Mouse (Mus musculus): Measurements from ENCODE around the gene Bach2. TPM values are rescaled to one million over a fixed set of nuclear protein-coding genes. Genes with fewer than 3 reads are reported as not detected.

The Bach2 gene
- polyA plus RNA-seq, 1 experiment from 2014 or later, result 5.9 TPM

DNA sequence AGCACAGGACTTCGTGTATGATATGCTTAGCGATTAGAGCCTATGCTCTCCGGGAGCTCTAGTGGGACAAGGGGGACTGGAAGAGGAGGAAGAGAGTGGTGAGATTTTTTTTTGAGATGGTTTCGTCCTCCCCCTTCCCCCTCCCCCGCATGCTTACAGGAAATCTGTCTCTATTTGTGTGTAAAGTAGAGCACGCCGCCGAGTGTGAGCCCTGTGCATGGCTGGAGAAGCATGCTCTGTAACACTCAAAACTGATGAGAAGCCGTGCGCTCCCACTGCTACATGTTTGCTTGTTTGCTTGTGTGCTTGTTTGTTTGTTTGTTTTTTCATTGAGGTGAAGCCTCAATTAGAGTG lies 25.1 kb downstream of the Bach2 start:
- no peak for DNase-seq (ENCODE audit: low spot score)
- H3K27ac ChIP-seq, result 0 out of 2 replicates have a peak overlapping the region, but pooled peaks have one; percentile 5

GRCm38 (mm10) chr4:32264892-32265291 lies 26.3 kb downstream of the Bach2 start:
- ATAC-seq (replicated peaks; ENCODE audit: low FRiP score, low read depth), result no peak
- H3K4me3 ChIP-seq (replicated peaks; ENCODE audit: low read depth, low read length), result no peak overlapping the region
- no peak overlapping the region for H3K27ac ChIP-seq
- H3K27me3 ChIP-seq (ENCODE audit: insufficient read depth, low read length), result no peaks in the 10 kb centered on the region
- no peak overlapping the region for H3K4me2 ChIP-seq (ENCODE audit: low read length)
- WGBS, result 72% methylated on average over 8 of the region's 8 CpGs
- no peaks in the 10 kb centered on the region for H3K4me1 ChIP-seq (replicated peaks; ENCODE audit: insufficient read depth, low read length)
- no peaks in the 10 kb centered on the region for H3K9me3 ChIP-seq (replicated peaks; ENCODE audit: low read length)
- H3K9ac ChIP-seq (ENCODE audit: low read depth, low read length), result no peak overlapping the region
- no peaks in the 10 kb centered on the region for H3K36me3 ChIP-seq (ENCODE audit: insufficient read depth, low read length)
- TF ChIP-seq CTCF (IDR thresholded peaks at IDR 0.05; ENCODE audit: low read depth), result no peak
- DNase-seq (ENCODE audit: low spot score), result no peak

More for the DNA sequence above, 25.1 kb downstream of the Bach2 start:
- 58% methylated on average over 10 of the region's 10 CpGs for WGBS
- TF ChIP-seq CTCF (IDR thresholded peaks at IDR 0.05; ENCODE audit: low read depth), result no peak
- Histone ChIP-seq H3K9me3 (replicated peaks; ENCODE audit: low read length) (no peaks in the 10 kb centered on the region), H3K4me3 (replicated peaks; ENCODE audit: low read depth, low read length) (no peak overlapping the region), H3K36me3 (ENCODE audit: insufficient read depth, low read length) (no peaks in the 10 kb centered on the region), H3K9ac (ENCODE audit: low read depth, low read length) (no peak overlapping the region), H3K4me2 (ENCODE audit: low read length) (no peak overlapping the region), H3K4me1 (replicated peaks; ENCODE audit: insufficient read depth, low read length) (no peaks in the 10 kb centered on the region), H3K27me3 (ENCODE audit: insufficient read depth, low read length) (no peaks in the 10 kb centered on the region)
- ATAC-seq (replicated peaks; ENCODE audit: low FRiP score, low read depth), result no peak

DNA sequence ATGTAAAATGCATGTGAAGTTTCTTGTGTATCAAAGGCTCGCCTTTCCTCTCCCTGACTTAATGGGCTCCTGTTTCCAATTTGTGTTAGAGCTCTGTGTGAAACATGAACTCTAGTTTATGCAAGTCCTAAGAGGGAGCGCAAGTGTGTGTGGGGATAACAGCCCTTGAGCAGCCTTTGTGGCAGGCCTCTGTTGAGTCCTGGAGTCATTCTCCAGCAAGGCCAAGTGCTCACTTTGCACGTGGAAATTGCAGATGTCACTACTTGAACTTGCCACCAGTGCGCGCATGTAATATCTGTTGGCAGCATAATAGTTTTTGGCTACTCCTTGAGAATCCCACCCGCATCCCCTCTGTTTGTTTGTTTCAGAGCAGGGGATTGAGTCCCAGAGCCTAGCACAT lies 28.1 kb downstream of the Bach2 start:
- no peaks in the 10 kb centered on the region for H3K9me3 ChIP-seq (replicated peaks; ENCODE audit: low read length)

GRCm38 (mm10) chr4:32268042-32268441 lies 29.4 kb downstream of the Bach2 start:
- H3K27me3 ChIP-seq (ENCODE audit: insufficient read depth, low read length), result no peaks in the 10 kb centered on the region
- DNase-seq (ENCODE audit: low spot score) (no peak), ATAC-seq (replicated peaks; ENCODE audit: low FRiP score, low read depth) (no peak)
- 72% methylated on average over 1 of the region's 1 CpGs for WGBS
- H3K36me3 ChIP-seq (ENCODE audit: insufficient read depth, low read length), result no peaks in the 10 kb centered on the region
- H3K4me1 ChIP-seq (replicated peaks; ENCODE audit: insufficient read depth, low read length), result no peaks in the 10 kb centered on the region
- no peak overlapping the region for H3K27ac ChIP-seq
- no peaks in the 10 kb centered on the region for H3K9me3 ChIP-seq (replicated peaks; ENCODE audit: low read length)
- H3K4me3 ChIP-seq (replicated peaks; ENCODE audit: low read depth, low read length), result no peak overlapping the region
- TF ChIP-seq CTCF (IDR thresholded peaks at IDR 0.05; ENCODE audit: low read depth), result no peak
- no peak overlapping the region for H3K9ac ChIP-seq (ENCODE audit: low read depth, low read length)
- no peak overlapping the region for H3K4me2 ChIP-seq (ENCODE audit: low read length)

More for the DNA sequence above, 28.1 kb downstream of the Bach2 start:
- ATAC-seq (replicated peaks; ENCODE audit: low FRiP score, low read depth) (no peak), DNase-seq (ENCODE audit: low spot score) (peak; percentile 40)
- Histone ChIP-seq H3K27me3 (ENCODE audit: insufficient read depth, low read length) (no peaks in the 10 kb centered on the region), H3K9ac (ENCODE audit: low read depth, low read length) (no peak overlapping the region), H3K4me2 (ENCODE audit: low read length) (no peak overlapping the region), H3K27ac (no peak overlapping the region), H3K36me3 (ENCODE audit: insufficient read depth, low read length) (no peaks in the 10 kb centered on the region), H3K4me3 (replicated peaks; ENCODE audit: low read depth, low read length) (no peak overlapping the region), H3K4me1 (replicated peaks; ENCODE audit: insufficient read depth, low read length) (no peaks in the 10 kb centered on the region)
- no peak for TF ChIP-seq CTCF (IDR thresholded peaks at IDR 0.05; ENCODE audit: low read depth)
- 70% methylated on average over 6 of the region's 6 CpGs for WGBS

DNA sequence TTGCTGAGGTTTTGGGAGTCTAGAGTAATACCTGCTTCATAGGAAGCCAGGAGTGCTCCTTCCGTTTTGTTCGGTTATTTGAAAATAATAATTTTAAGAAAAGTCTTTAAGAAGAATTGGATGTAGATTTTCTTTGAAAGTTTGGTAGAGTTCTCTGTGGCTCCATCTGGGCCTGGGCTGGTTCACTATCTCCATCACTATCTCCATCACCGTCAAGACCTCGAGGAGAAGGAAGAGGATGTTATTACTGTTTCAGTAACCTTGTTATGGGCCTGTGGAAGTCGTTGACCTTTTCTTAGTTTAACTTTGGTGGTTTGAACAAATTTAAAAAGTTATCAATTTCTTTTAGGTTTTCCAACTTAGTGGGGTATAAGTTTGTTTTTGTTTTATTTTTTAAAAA lies 33.8 kb downstream of the Bach2 start:
- Histone ChIP-seq H3K4me1 (replicated peaks; ENCODE audit: insufficient read depth, low read length) (no peaks in the 10 kb centered on the region), H3K9me3 (replicated peaks; ENCODE audit: low read length) (no peaks in the 10 kb centered on the region), H3K4me3 (replicated peaks; ENCODE audit: low read depth, low read length) (no peak overlapping the region), H3K4me2 (ENCODE audit: low read length) (no peak overlapping the region), H3K27ac (no peak overlapping the region), H3K27me3 (ENCODE audit: insufficient read depth, low read length) (no peaks in the 10 kb centered on the region), H3K36me3 (ENCODE audit: insufficient read depth, low read length) (no peaks in the 10 kb centered on the region), H3K9ac (ENCODE audit: low read depth, low read length) (no peak overlapping the region)
- ATAC-seq (replicated peaks; ENCODE audit: low FRiP score, low read depth) (no peak), DNase-seq (ENCODE audit: low spot score) (no peak)
- 78% methylated on average over 5 of the region's 5 CpGs for WGBS
- TF ChIP-seq CTCF (IDR thresholded peaks at IDR 0.05; ENCODE audit: low read depth), result no peak

DNA sequence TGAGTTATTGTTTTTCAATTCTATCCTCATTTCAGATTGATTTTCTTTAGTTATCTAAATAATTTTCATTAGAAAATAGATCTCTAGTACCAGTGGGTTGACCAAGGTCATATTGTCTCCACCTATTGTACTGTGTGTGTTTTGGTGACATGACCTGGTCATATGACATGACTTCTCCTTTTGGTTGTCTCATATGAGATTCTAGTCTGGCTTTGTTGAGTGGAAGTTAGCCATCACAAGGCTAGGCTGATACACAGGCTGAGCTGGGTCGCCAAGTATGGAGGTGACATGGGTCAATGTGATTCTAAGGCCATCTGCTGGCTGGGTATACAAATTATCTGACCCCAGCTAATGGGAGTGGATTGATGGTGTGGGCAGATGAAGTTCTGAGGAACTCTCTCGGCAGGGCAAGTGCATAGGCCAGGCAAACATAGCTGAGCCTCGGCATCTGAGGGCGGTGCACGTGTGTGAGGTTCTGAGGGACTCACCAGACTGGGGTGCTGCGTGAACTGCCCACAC lies 36.2 kb downstream of the Bach2 start:
- Histone ChIP-seq H3K9ac (ENCODE audit: low read depth, low read length) (no peak overlapping the region), H3K27me3 (ENCODE audit: insufficient read depth, low read length) (no peaks in the 10 kb centered on the region), H3K36me3 (ENCODE audit: insufficient read depth, low read length) (no peaks in the 10 kb centered on the region), H3K4me2 (ENCODE audit: low read length) (no peak overlapping the region), H3K27ac (no peak overlapping the region), H3K4me1 (replicated peaks; ENCODE audit: insufficient read depth, low read length) (no peaks in the 10 kb centered on the region), H3K4me3 (replicated peaks; ENCODE audit: low read depth, low read length) (no peak overlapping the region), H3K9me3 (replicated peaks; ENCODE audit: low read length) (no peaks in the 10 kb centered on the region)
- no peak for ATAC-seq (replicated peaks; ENCODE audit: low FRiP score, low read depth)
- DNase-seq (ENCODE audit: low spot score), result no peak
- 84% methylated on average over 6 of the region's 6 CpGs for WGBS
- TF ChIP-seq CTCF (IDR thresholded peaks at IDR 0.05; ENCODE audit: low read depth), result no peak

GRCm38 (mm10) chr4:32279842-32280241 lies 41.2 kb downstream of the Bach2 start:
- DNase-seq (ENCODE audit: low spot score) (no peak), ATAC-seq (replicated peaks; ENCODE audit: low FRiP score, low read depth) (no peak)
- Histone ChIP-seq H3K36me3 (ENCODE audit: insufficient read depth, low read length) (no peaks in the 10 kb centered on the region), H3K27ac (no peak overlapping the region), H3K4me3 (replicated peaks; ENCODE audit: low read depth, low read length) (no peak overlapping the region), H3K4me2 (ENCODE audit: low read length) (no peak overlapping the region), H3K4me1 (replicated peaks; ENCODE audit: insufficient read depth, low read length) (no peaks in the 10 kb centered on the region), H3K9ac (ENCODE audit: low read depth, low read length) (no peak overlapping the region), H3K27me3 (ENCODE audit: insufficient read depth, low read length) (no peaks in the 10 kb centered on the region), H3K9me3 (replicated peaks; ENCODE audit: low read length) (no peaks in the 10 kb centered on the region)
- WGBS, result 84% methylated on average over 1 of the region's 1 CpGs
- no peak for TF ChIP-seq CTCF (IDR thresholded peaks at IDR 0.05; ENCODE audit: low read depth)
